Mouse (Mus musculus): ENCODE measurements around the gene Pmp22. TPM values are rescaled to one million over a fixed set of nuclear protein-coding genes. Genes with fewer than 3 reads are reported as not detected.

The Pmp22 gene
- polyA plus RNA-seq, 1 experiment from 2014 or later: 12.5 TPM

- no peaks in the 10 kb centered on the region for H3K27me3 ChIP-seq (ENCODE audit: control insufficient read depth, insufficient read depth, low read length)
- peak; percentile 68; the same call in 1 of the 2 replicates for ATAC-seq (ENCODE audit: low read depth)
Measured at GRCm38 (mm10) chr11:63180262-63181101, 51.7 kb downstream of the Pmp22 start.

GRCm38 (mm10) chr11:63188803-63189202 lies 60.0 kb downstream of the Pmp22 start:
- Histone ChIP-seq H3K27ac (ENCODE audit: low read depth, low read length) (no peak overlapping the region), H3K36me3 (ENCODE audit: control insufficient read depth, insufficient read depth, low read length) (no peaks in the 10 kb centered on the region), H3K4me1 (ENCODE audit: control insufficient read depth, insufficient read depth, low read length) (no peaks in the 10 kb centered on the region), H3K9ac (replicated peaks; ENCODE audit: low read depth, low read length) (no peak overlapping the region), H3K4me2 (ENCODE audit: low read depth, low read length) (no peak overlapping the region), H3K4me3 (ENCODE audit: low read depth, low read length) (no peak overlapping the region), H3K27me3 (ENCODE audit: control insufficient read depth, insufficient read depth, low read length) (no peaks in the 10 kb centered on the region), H3K9me3 (ENCODE audit: control insufficient read depth, low read length) (no peaks in the 10 kb centered on the region)
- no peak for ATAC-seq (ENCODE audit: low read depth)
- WGBS: 89% methylated on average over 7 of the region's 7 CpGs

More at GRCm38 (mm10) chr11:63180262-63181101, 51.7 kb downstream of the Pmp22 start:
- H3K4me1 ChIP-seq (ENCODE audit: control insufficient read depth, insufficient read depth, low read length): 0 out of 2 replicates have a peak, but pooled peaks cover 5% of the 10 kb centered on the region
- no peaks in the 10 kb centered on the region for H3K9me3 ChIP-seq (ENCODE audit: control insufficient read depth, low read length)
- no peaks in the 10 kb centered on the region for H3K36me3 ChIP-seq (ENCODE audit: control insufficient read depth, insufficient read depth, low read length)
- H3K4me3 ChIP-seq (ENCODE audit: low read depth, low read length): no peak overlapping the region
- H3K9ac ChIP-seq (replicated peaks; ENCODE audit: low read depth, low read length): no peak overlapping the region
- H3K27ac ChIP-seq (ENCODE audit: low read depth, low read length): no peak overlapping the region
- H3K4me2 ChIP-seq (ENCODE audit: low read depth, low read length): no peak overlapping the region
- WGBS: 17% methylated on average over 7 of the region's 7 CpGs

- ATAC-seq (ENCODE audit: low read depth): no peak
- H3K4me1 ChIP-seq (ENCODE audit: control insufficient read depth, insufficient read depth, low read length): no peaks in the 10 kb centered on the region
- WGBS: 22% methylated on average over 4 of the region's 4 CpGs
- H3K27me3 ChIP-seq (ENCODE audit: control insufficient read depth, insufficient read depth, low read length): no peaks in the 10 kb centered on the region
- H3K9ac ChIP-seq (replicated peaks; ENCODE audit: low read depth, low read length): no peak overlapping the region
- H3K9me3 ChIP-seq (ENCODE audit: control insufficient read depth, low read length): no peaks in the 10 kb centered on the region
- H3K36me3 ChIP-seq (ENCODE audit: control insufficient read depth, insufficient read depth, low read length): no peaks in the 10 kb centered on the region
- H3K4me3 ChIP-seq (ENCODE audit: low read depth, low read length): no peak overlapping the region
- H3K4me2 ChIP-seq (ENCODE audit: low read depth, low read length): no peak overlapping the region
- H3K27ac ChIP-seq (ENCODE audit: low read depth, low read length): no peak overlapping the region
Measured at GRCm38 (mm10) chr11:63198070-63198469, 69.3 kb downstream of the Pmp22 start.

- H3K4me1 ChIP-seq (ENCODE audit: control insufficient read depth, insufficient read depth, low read length): no peaks in the 10 kb centered on the region
- ATAC-seq (ENCODE audit: low read depth): no peak
- WGBS: 76% methylated on average over 3 of the region's 3 CpGs
Measured at GRCm38 (mm10) chr11:63201989-63202535, 73.3 kb downstream of the Pmp22 start.

More at GRCm38 (mm10) chr11:63201989-63202535, 73.3 kb downstream of the Pmp22 start:
- Histone ChIP-seq H3K9ac (replicated peaks; ENCODE audit: low read depth, low read length) (no peak overlapping the region), H3K27me3 (ENCODE audit: control insufficient read depth, insufficient read depth, low read length) (no peaks in the 10 kb centered on the region), H3K4me3 (ENCODE audit: low read depth, low read length) (no peak overlapping the region), H3K27ac (ENCODE audit: low read depth, low read length) (no peak overlapping the region), H3K36me3 (ENCODE audit: control insufficient read depth, insufficient read depth, low read length) (no peaks in the 10 kb centered on the region), H3K9me3 (ENCODE audit: control insufficient read depth, low read length) (no peaks in the 10 kb centered on the region), H3K4me2 (ENCODE audit: low read depth, low read length) (no peak overlapping the region)

Other genes with a start within 250 kb of the Pmp22 start
- 45.3 and 45.6 TPM in 2 replicates for gene Tvp23b, start 249.5 kb upstream of the Pmp22 start, polyA plus RNA-seq (2014; fragmentation: Nextera tagmentation; extraction: Ambion mirVana)
- gene Cdrt4, start 177.8 kb upstream of the Pmp22 start, polyA plus RNA-seq (2014; fragmentation: Nextera tagmentation; extraction: Ambion mirVana): not detected in 2 replicates
- gene Tekt3, start 67.3 kb upstream of the Pmp22 start, polyA plus RNA-seq (2014; fragmentation: Nextera tagmentation; extraction: Ambion mirVana): not detected in 2 replicates